Mouse (Mus musculus) forebrain, embryonic 13.5 days (tissue): ENCODE results near the gene Ppm1l. TPM values are rescaled to one million over a fixed set of nuclear protein-coding genes. Genes with fewer than 3 reads are reported as not detected.

Experiments used
- ATAC-seq: fragments of 200-750 bp; cut with Nextera tagmentation; 2 replicates; pipeline ENCODE4 v1.8.0; 2017
- H3K27ac ChIP-seq: fragments of 300-500 bp; sonication (generic); 2 replicates; pipeline ENCODE4 v1.5.1; 2015; ENCODE audit warnings: inconsistent platforms, mild to moderate bottlenecking, moderate library complexity
- H3K27me3 ChIP-seq: fragments of 300-500 bp; sonication (generic); 2 replicates; pipeline ENCODE4 v1.6.1; 2015; ENCODE audit warnings: mild to moderate bottlenecking, inconsistent platforms
- H3K36me3 ChIP-seq: fragments of 300-500 bp; sonication (generic); 2 replicates; pipeline ENCODE4 v1.6.1; 2015; ENCODE audit warnings: mild to moderate bottlenecking, inconsistent platforms; ENCODE audit not compliant: poor library complexity, severe bottlenecking
- H3K4me1 ChIP-seq: fragments of 300-500 bp; sonication (generic); 2 replicates; pipeline ENCODE4 v1.6.1; 2015; ENCODE audit warnings: inconsistent platforms
- H3K4me2 ChIP-seq: fragments of 300-500 bp; sonication (generic); 2 replicates; pipeline ENCODE4 v1.6.1; 2015; ENCODE audit warnings: inconsistent platforms, mild to moderate bottlenecking, moderate library complexity
- H3K4me3 ChIP-seq: fragments of 300-500 bp; sonication (generic); 2 replicates; pipeline ENCODE4 v1.5.1; 2015; ENCODE audit warnings: mild to moderate bottlenecking, inconsistent platforms
- H3K9ac ChIP-seq: fragments of 300-500 bp; sonication (generic); 2 replicates; pipeline ENCODE4 v1.6.1; 2015; ENCODE audit warnings: mild to moderate bottlenecking, inconsistent platforms
- H3K9me3 ChIP-seq: fragments of 300-500 bp; sonication (generic); replicated peaks from 2 replicates; pipeline ENCODE4 v1.6.1; 2016; ENCODE audit warnings: inconsistent platforms
- WGBS: fragments of 180-500 bp; shearing (Covaris S2); methylation state at CpG from one replicate; pipeline ENCODE4 v1.1.7; 2015; 5-methylcytosine and 5-hydroxymethylcytosine counted together
- polyA plus RNA-seq: library from polyadenylated mRNA; unstranded; fragments of >200 nt; fragmentation: Nextera tagmentation; extraction: Ambion mirVana; gene quantifications from 2 replicates; pipeline ENCODE4 v1.2.1, GENCODE M21; 2015

The Ppm1l gene
- 21.1 and 21.4 TPM in 2 replicates for polyA plus RNA-seq

DNA sequence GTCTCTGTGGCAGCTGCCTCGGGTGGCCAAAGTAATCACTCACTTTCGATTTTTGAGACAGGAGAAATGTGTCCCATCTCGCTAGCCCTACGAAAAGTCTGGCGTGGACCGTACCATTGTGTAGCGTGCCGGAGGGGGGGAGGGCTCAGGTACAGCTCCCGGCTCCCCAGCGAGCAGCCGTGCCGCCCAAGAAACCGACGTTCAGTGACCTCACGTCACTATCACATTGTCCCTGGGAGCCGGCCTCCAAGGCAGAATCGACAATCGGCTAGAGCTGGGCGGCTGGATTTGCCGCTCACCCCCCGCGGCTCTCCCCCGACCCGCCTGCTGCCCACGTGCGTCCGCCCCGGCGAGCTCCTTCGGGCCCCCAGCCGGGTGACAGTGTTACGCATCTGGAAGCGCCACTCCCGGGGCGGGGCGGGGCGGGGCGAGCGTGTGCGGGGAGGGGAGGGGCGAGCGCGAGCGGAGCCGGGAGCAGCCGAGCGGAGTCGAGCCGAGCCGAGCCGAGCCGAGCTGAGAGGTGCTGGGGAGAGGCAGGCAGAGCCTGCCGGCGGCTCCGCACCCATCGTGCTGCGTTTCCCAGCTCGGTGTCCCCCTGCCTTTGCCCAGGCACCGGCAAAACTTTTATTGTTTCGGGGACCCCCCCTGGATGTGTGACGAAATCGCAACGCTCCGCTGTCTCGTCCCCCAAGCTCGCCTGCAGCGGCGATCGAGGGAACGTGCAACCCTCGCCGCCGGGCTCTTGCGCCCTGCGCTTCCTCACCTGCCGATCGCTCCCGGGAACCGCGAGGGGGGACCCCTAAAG lies at the start of gene Ppm1l:
Gene Ppm1l, plus strand, starts transcription at position 471 of the 805 bp plus-strand sequence.
- Histone ChIP-seq H3K4me3 (peak within 1 kb of the TSS; percentile 65), H3K27me3 (no peaks in the 10 kb centered on the region), H3K9ac (peak within 1 kb of the TSS; percentile 91), H3K9me3 (no peaks in the 10 kb centered on the region), H3K36me3 (no peaks in the 10 kb centered on the region), H3K4me1 (peaks cover 33% of the 10 kb centered on the region), H3K4me2 (peak within 1 kb of the TSS; percentile 93), H3K27ac (peak within 1 kb of the TSS; percentile 85)
- under 1% methylated on average over 68 of the region's 80 CpGs for WGBS
- ATAC-seq = peak; percentile 98

DNA sequence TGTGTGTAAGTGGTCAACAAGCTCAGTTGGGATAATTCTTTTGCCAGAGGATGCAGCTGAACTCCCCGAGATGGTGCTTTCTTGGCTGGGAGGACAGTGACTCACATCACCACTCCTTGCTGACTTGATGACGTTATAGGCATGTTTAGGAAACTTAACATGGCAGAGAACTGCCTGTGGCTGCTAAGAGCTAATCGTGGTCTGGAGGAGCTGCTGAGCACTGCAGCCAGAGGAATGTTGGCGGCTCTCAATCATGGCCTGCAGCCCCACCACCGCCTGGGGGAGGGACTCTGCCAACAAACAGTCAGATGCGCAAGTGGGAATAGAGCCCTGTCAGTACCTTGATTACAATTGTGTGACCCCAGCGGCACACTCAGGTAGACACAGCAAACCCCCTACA lies 44.8 kb upstream of the Ppm1l start:
- no peak overlapping the region for H3K9ac ChIP-seq
- no peak overlapping the region for H3K27ac ChIP-seq
- WGBS = 77% methylated on average over 7 of the region's 7 CpGs
- no peak for ATAC-seq
- H3K27me3 ChIP-seq = no peaks in the 10 kb centered on the region
- no peak overlapping the region for H3K4me3 ChIP-seq
- H3K4me2 ChIP-seq = no peak overlapping the region
- H3K9me3 ChIP-seq = no peaks in the 10 kb centered on the region
- H3K4me1 ChIP-seq = peaks cover 13% of the 10 kb centered on the region
- no peaks in the 10 kb centered on the region for H3K36me3 ChIP-seq

DNA sequence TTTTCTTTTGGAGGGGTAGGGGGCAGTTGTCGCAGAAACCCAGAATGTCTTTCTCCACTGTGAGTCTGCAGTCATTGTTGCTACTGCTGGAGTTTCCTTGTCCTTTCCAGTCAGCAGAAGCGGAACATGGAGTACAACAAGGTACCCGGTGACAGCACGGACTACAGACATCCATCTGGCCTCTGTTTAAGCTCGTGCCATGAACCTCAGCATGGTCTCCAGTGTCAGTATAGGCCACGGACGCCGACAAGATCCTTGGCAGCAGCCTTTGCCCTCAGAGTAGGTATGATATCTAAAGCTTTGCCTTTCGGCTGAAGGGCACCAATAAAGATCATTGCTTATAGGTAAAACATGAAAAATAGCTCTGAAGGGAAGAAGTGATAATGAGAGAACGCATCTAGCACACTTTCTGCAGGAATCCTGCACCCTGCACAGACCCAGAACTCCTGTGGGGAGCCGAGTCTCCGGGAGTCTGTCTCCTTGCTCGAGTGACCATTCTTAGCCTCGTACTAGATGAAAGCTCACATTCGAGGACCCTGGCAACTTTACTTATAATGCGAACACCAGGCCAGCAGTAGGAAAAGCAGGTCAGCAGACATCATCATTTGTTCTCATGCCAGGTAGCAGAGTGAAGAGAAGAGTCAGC lies 42.5 kb upstream of the Ppm1l start:
- Histone ChIP-seq H3K9ac (0 out of 2 replicates have a peak overlapping the region, but pooled peaks have one; percentile 19), H3K36me3 (no peaks in the 10 kb centered on the region), H3K9me3 (no peaks in the 10 kb centered on the region), H3K4me3 (no peak overlapping the region), H3K4me1 (peaks cover 13% of the 10 kb centered on the region), H3K27ac (no peak overlapping the region), H3K27me3 (no peaks in the 10 kb centered on the region), H3K4me2 (peak overlapping the region; percentile 26)
- peak; percentile 52 for ATAC-seq
- 79% methylated on average over 16 of the region's 16 CpGs for WGBS

DNA sequence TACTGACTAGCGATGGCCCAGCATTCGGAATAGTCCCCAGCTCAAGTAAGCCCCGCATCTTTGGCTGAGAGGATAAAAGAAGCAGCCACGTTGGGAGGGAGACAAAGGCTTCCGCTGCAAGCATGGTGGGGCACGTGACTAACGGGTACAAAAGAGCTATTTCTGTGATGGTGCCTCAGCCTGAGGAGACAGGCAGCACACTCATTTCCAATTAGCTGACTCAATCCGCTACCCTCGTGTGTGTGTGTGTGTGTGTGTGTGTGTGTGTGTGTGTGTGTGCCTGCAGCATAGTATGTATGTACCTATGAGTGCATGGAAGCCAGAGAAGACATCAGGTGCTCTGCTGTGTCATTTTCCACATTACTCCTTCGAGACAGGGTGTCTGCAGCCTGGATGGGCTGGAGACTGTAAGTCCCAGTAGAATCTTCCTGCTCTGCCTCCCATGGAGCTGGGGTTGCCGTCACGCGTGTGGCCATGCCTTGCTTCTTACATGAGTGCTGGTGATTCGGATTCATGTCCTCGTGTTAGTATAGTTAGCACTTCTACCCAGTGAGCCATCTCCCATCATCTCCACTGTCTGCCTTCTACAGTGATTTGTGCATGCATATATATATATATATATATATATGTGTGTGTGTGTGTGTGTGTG lies 41.9 kb upstream of the Ppm1l start:
- Histone ChIP-seq H3K4me2 (peak overlapping the region; percentile 26), H3K27me3 (no peaks in the 10 kb centered on the region), H3K27ac (0 out of 2 replicates have a peak overlapping the region, but pooled peaks have one; percentile 2), H3K9me3 (no peaks in the 10 kb centered on the region), H3K9ac (0 out of 2 replicates have a peak overlapping the region, but pooled peaks have one; percentile 19), H3K4me3 (no peak overlapping the region), H3K4me1 (peaks cover 13% of the 10 kb centered on the region), H3K36me3 (no peaks in the 10 kb centered on the region)
- 37% methylated on average over 15 of the region's 15 CpGs for WGBS
- ATAC-seq = peak; percentile 94

DNA sequence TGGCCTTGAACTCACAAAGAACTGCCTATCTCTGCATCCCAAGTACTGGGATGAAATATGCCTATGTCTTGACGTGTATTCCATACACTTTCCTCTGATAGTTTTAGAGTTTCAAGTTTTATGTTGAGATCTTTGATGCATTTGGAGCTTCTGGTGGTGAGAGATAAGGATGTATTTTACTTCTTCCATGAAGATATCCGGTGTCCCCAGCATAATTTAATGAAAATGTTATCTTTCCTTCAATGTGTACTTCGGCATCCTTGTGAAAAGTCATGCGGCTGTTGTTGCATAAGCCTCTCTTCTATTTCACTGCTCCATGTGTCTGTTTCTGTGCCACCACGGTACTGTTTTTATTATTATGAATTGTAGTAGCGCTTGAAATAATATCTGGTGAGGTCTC lies 38.0 kb upstream of the Ppm1l start:
- Histone ChIP-seq H3K4me1 (peaks cover 31% of the 10 kb centered on the region), H3K9me3 (no peaks in the 10 kb centered on the region), H3K27me3 (no peaks in the 10 kb centered on the region), H3K36me3 (no peaks in the 10 kb centered on the region), H3K4me3 (no peak overlapping the region), H3K27ac (no peak overlapping the region), H3K4me2 (no peak overlapping the region), H3K9ac (no peak overlapping the region)
- 90% methylated on average over 6 of the region's 6 CpGs for WGBS
- ATAC-seq = no peak

DNA sequence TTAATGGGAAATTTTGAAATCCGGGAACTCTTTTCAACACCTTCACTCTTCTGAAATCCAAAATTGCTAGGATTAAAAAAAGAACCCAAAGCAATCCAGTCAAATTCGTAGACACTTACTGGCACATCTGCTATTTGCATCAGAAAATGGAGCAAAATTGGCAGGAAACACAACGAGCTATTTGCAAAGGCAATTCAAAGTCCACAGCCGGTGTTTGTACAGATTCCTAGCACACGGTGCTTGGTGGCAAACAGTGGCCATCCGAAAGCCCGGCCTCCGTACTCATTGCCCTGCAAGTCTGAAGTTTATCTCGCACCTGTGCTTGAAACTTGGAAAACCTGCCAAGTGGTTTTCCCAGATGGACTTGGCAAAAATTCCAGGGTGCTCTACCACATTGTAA lies 34.3 kb upstream of the Ppm1l start:
- ATAC-seq = no peak
- no peak overlapping the region for H3K4me3 ChIP-seq
- H3K9me3 ChIP-seq = no peaks in the 10 kb centered on the region
- H3K36me3 ChIP-seq = no peaks in the 10 kb centered on the region
- H3K4me2 ChIP-seq = no peak overlapping the region
- WGBS = 49% methylated on average over 9 of the region's 9 CpGs
- H3K27ac ChIP-seq = no peak overlapping the region; the same call in 1 of the 2 replicates
- peaks cover 21% of the 10 kb centered on the region for H3K4me1 ChIP-seq
- no peak overlapping the region for H3K9ac ChIP-seq
- no peaks in the 10 kb centered on the region for H3K27me3 ChIP-seq

DNA sequence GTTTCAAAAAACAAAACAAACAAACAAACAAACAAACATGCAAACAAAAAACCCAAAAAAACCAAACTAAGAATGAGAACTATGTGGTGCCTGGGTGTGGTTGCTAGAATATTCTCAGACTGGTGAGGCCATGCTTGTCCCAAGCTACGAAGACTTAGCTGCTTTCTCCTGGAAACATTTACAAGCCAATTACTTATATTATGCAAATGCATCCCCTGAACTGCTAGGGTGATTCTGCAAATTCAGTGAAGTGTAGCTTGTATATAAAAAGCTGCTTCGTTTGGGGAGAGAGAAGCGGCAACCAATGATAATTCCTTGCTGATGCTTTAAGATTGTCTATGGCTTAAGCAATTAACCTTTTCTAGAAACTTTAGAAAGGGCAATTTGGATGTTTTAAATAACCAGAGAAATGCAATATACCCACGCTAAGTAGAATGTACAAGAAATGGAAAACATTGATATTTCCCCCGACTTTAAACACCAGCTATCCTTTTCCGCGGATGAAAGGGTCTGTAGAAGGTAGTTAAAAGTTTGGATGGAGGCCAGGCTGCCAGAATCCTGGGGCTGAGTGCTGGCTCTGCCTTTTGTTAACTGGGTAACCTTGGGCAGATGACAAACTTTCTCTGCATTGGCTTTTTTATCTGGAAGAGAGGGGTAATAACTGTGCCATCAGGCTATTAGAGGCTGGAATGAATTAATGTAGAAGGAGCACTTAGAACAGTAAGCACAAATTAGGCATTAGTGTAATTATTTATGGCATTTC lies 33.4 kb upstream of the Ppm1l start:
- Histone ChIP-seq H3K27me3 (no peaks in the 10 kb centered on the region), H3K4me1 (peaks cover 21% of the 10 kb centered on the region), H3K4me2 (no peak overlapping the region), H3K9me3 (no peaks in the 10 kb centered on the region), H3K36me3 (no peaks in the 10 kb centered on the region), H3K27ac (peak overlapping the region; percentile 32; the same call in 1 of the 2 replicates), H3K9ac (no peak overlapping the region), H3K4me3 (no peak overlapping the region)
- peak; percentile 70; the same call in 1 of the 2 replicates for ATAC-seq
- 27% methylated on average over 7 of the region's 7 CpGs for WGBS

DNA sequence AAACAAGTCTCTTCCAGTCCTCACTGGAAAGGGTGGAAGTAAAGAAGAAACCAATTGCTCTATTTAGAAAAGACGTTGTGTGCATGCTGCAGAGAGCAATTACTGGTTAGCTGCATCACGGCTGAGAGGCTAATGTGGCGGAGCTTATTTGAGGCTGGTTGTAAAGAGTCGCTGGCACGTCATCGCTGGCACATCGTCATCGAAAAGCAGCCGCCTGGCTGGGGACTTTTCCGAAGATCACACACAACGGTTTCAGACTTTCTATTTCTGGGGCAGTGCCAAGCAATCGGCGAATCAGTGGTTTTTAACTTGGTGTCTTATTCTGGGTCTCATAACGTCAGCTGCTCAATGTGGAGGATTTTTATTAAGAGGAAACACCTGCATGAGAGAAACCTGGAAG lies 26.8 kb upstream of the Ppm1l start:
- H3K9me3 ChIP-seq = no peaks in the 10 kb centered on the region
- peak; percentile 91 for ATAC-seq
- peak overlapping the region; percentile 61 for H3K27ac ChIP-seq
- WGBS = 46% methylated on average over 14 of the region's 14 CpGs
- H3K4me2 ChIP-seq = peak overlapping the region; percentile 48
- H3K36me3 ChIP-seq = no peaks in the 10 kb centered on the region
- H3K27me3 ChIP-seq = no peaks in the 10 kb centered on the region
- H3K4me3 ChIP-seq = no peak overlapping the region; the same call in 1 of the 2 replicates
- H3K9ac ChIP-seq = no peak overlapping the region
- peaks cover 18% of the 10 kb centered on the region for H3K4me1 ChIP-seq

DNA sequence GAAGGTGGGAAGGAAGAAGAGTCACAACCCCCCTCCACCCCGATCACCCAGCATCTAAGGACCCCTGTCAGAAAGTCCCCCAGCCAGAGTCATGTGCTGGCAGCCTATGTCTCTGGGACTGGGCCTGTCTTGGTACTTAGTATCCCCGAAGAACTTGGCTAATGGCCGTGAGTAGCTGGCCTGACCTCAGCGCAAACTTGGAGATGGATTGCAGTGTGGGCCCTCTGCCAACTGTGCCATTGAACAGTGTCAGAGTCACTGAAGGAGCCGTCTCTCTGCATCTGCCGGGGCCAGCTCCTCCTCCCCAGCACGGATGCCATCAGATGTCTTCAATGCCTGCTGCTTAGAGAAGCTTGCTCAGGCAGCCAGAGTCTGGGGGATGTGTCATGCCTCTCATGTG lies 26.4 kb upstream of the Ppm1l start:
- Histone ChIP-seq H3K9me3 (no peaks in the 10 kb centered on the region), H3K36me3 (no peaks in the 10 kb centered on the region), H3K4me2 (peak overlapping the region; percentile 48), H3K9ac (no peak overlapping the region), H3K4me1 (peaks cover 18% of the 10 kb centered on the region), H3K27me3 (no peaks in the 10 kb centered on the region), H3K27ac (peak overlapping the region; percentile 61), H3K4me3 (no peak overlapping the region; the same call in 1 of the 2 replicates)
- 40% methylated on average over 7 of the region's 7 CpGs for WGBS
- ATAC-seq = peak; percentile 84

DNA sequence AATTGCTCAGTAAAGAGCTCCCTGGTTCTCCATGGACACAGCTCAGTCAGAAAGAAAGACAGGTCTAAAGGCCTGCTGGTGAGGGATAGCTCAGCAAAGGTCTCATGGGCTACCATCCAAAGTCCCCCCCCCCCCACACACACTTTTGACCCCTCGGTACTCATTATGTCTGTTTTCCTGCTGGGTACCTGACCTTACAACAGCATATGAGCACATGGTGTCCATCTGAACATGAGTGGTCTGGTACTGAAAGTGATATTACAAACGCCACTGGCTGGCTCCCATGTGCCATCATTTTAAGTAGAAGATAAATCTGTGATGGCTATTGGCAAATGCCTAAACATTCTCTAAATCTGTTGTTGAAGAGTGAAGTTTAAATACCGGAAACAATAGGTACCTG lies 25.8 kb upstream of the Ppm1l start:
- Histone ChIP-seq H3K9ac (no peak overlapping the region), H3K4me3 (no peak overlapping the region), H3K27ac (peak overlapping the region; percentile 61; the same call in 1 of the 2 replicates), H3K4me1 (peaks cover 18% of the 10 kb centered on the region), H3K9me3 (no peaks in the 10 kb centered on the region), H3K27me3 (no peaks in the 10 kb centered on the region), H3K4me2 (peak overlapping the region; percentile 48; the same call in 1 of the 2 replicates), H3K36me3 (no peaks in the 10 kb centered on the region)
- no peak for ATAC-seq
- WGBS = 87% methylated on average over 3 of the region's 3 CpGs

DNA sequence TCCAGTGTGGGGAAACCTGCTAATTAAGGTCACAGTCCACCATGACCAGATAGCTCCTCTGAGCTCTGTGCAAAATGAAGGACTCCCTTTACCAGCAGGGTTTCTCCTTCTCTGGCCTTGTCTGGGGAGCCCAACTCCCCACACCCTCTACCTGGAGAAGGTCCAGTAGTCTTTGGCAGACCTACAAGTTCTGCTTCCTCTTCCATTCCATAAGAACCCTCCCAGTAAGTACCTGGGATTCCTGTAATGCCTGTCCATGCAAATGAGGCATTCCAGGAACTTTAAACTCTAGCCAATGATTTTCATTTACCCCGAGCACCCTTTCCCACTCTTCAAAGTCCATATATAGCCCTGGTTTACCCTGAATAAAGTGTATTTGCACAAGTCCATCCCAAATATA lies 24.0 kb upstream of the Ppm1l start:
- Histone ChIP-seq H3K9me3 (no peaks in the 10 kb centered on the region), H3K4me2 (no peak overlapping the region), H3K9ac (no peak overlapping the region), H3K27ac (no peak overlapping the region), H3K27me3 (no peaks in the 10 kb centered on the region), H3K36me3 (no peaks in the 10 kb centered on the region), H3K4me1 (peaks cover 18% of the 10 kb centered on the region), H3K4me3 (no peak overlapping the region)
- 79% methylated on average over 1 of the region's 1 CpGs for WGBS
- ATAC-seq = no peak
